Mouse (Mus musculus) testis, adult 2 months (tissue): ENCODE results near the gene Cyfip2.

Experiments
- CTCF ChIP-seq: fragments of 200-500 bp; IDR thresholded peaks from 2 replicates; pipeline ENCODE4 v1.5.1; 2012; ENCODE audit warnings: low read depth, mild to moderate bottlenecking, inconsistent platforms, low read length, moderate library complexity; ENCODE audit not compliant: control insufficient read depth, insufficient read depth, insufficient replicate concordance
- POLR2A ChIP-seq: fragments of 200-500 bp; IDR thresholded peaks from 2 replicates; pipeline ENCODE4 v1.6.1; 2012; ENCODE audit warnings: low read depth, mild to moderate bottlenecking, inconsistent platforms, low read length, moderate library complexity; ENCODE audit not compliant: control insufficient read depth

DNA sequence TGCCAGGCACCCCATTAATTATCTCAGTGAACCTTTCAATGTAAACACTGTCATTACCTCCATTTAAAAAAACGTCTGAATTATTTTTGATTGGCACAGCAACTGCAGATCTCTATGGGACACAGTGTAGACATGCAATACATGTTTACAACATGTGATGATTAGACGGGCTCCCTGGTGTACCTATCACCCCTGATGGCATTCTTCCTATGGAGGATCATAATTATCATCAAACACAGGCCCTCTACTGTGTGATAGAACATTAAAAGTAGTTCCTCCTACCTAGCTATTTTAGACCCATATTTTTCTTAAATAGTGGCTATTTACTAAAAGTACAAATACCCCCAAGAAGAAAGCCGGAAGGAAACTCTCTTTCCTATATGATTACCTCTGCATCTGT lies 42.8 kb downstream of the Cyfip2 start:
- TF ChIP-seq CTCF, result no peak
- no peak for TF ChIP-seq POLR2A
